Mouse (Mus musculus) heart, postnatal 0 days (tissue): ENCODE measurements around the gene Rasgef1b. TPM values are rescaled to one million over a fixed set of nuclear protein-coding genes. Genes with fewer than 3 reads are reported as not detected.

ENCODE experiments used
- ATAC-seq: fragments of 200-750 bp; cut with Nextera tagmentation; 2 replicates; pipeline ENCODE4 v1.8.0; 2017; ENCODE audit warnings: low read depth, moderate number of reproducible peaks, moderate library complexity; ENCODE audit not compliant: insufficient read depth
- DNase-seq: peaks from one replicate; pipeline ENCODE4 v3.0.0-alpha.2; 2016; ENCODE audit warnings: low spot score
- H3K27ac ChIP-seq: fragments of 300-500 bp; sonication (generic); 2 replicates; pipeline ENCODE4 v1.5.1; 2014; ENCODE audit warnings: low read depth, mild to moderate bottlenecking
- H3K27me3 ChIP-seq: fragments of 300-500 bp; sonication (generic); 2 replicates; pipeline ENCODE4 v1.6.1; 2014; ENCODE audit warnings: low read length, mixed read lengths; ENCODE audit not compliant: control insufficient read depth, insufficient read depth
- H3K36me3 ChIP-seq: fragments of 300-500 bp; sonication (generic); replicated peaks from 2 replicates; pipeline ENCODE4 v1.6.1; 2014; ENCODE audit warnings: low read length, mixed read lengths; ENCODE audit not compliant: control insufficient read depth, insufficient read depth
- H3K4me1 ChIP-seq: fragments of 300-500 bp; sonication (generic); 2 replicates; pipeline ENCODE4 v1.6.1; 2014; ENCODE audit warnings: antibody characterized with exemption; ENCODE audit not compliant: control insufficient read depth, insufficient read depth
- H3K4me2 ChIP-seq: fragments of 300-500 bp; sonication (generic); 2 replicates; pipeline ENCODE4 v1.6.1; 2014; ENCODE audit warnings: low read depth, mild to moderate bottlenecking, low read length, moderate library complexity
- H3K4me3 ChIP-seq: fragments of 300-500 bp; sonication (generic); 2 replicates; pipeline ENCODE4 v1.5.1; 2014; ENCODE audit warnings: low read depth, low read length
- H3K9ac ChIP-seq: fragments of 300-500 bp; sonication (generic); replicated peaks from 2 replicates; pipeline ENCODE4 v1.6.1; 2014; ENCODE audit warnings: low read depth, low read length, mixed read lengths
- H3K9me3 ChIP-seq: fragments of 300-500 bp; sonication (generic); replicated peaks from 2 replicates; pipeline ENCODE4 v1.6.1; 2016; ENCODE audit warnings: low read length; ENCODE audit not compliant: control insufficient read depth
- CTCF ChIP-seq: IDR thresholded peaks from 2 replicates; pipeline ENCODE4 v1.5.1; 2016; ENCODE audit warnings: antibody characterized with exemption, control low read depth, low read depth
- EP300 ChIP-seq: IDR thresholded peaks from 2 replicates; pipeline ENCODE4 v1.6.1; 2016; ENCODE audit warnings: antibody characterized with exemption, low read depth
- WGBS: fragments of 180-500 bp; shearing (Covaris S2); extraction: QIAGEN DNeasy Blood & Tissue Kit; methylation state at CpG from one replicate; pipeline ENCODE4 v1.1.7; 2014; 5-methylcytosine and 5-hydroxymethylcytosine counted together
- polyA plus RNA-seq: library from polyadenylated mRNA; unstranded; fragments of >200 nt; fragmentation: Nextera tagmentation; extraction: Ambion mirVana; gene quantifications from 2 replicates; pipeline ENCODE4 v1.2.1, GENCODE M21; 2015
- total RNA-seq: library from RNA; depleted of rRNA; stranded (reverse); fragments of >200 nt; gene quantifications from 2 replicates; pipeline ENCODE4 v1.2.3, GENCODE M21; 2014; ENCODE audit warnings: low replicate concordance

Gene Rasgef1b
- total and polyA plus RNA-seq, 2 experiments from 2014 or later, result 19.0 to 29.8 TPM

- no peak overlapping the region for H3K9ac ChIP-seq
- H3K4me1 ChIP-seq, result peaks cover 26% of the 10 kb centered on the region
Measured at GRCm38 (mm10) chr5:99399855-99400626, 328.8 kb downstream of the Rasgef1b start.

GRCm38 (mm10) chr5:99398472-99399070 lies 330.3 kb downstream of the Rasgef1b start:
- Histone ChIP-seq H3K4me2 (no peak overlapping the region), H3K9ac (no peak overlapping the region), H3K36me3 (no peaks in the 10 kb centered on the region), H3K4me1 (peaks cover 26% of the 10 kb centered on the region), H3K27ac (no peak overlapping the region), H3K27me3 (no peaks in the 10 kb centered on the region), H3K4me3 (no peak overlapping the region), H3K9me3 (no peaks in the 10 kb centered on the region)
- ATAC-seq (no peak), DNase-seq (no peak)
- TF ChIP-seq EP300 (no peak), CTCF (no peak)
- WGBS, result 90% methylated on average over 5 of the region's 5 CpGs

More at GRCm38 (mm10) chr5:99399855-99400626, 328.8 kb downstream of the Rasgef1b start:
- H3K9me3 ChIP-seq, result no peaks in the 10 kb centered on the region
- H3K27ac ChIP-seq, result no peak overlapping the region
- no peaks in the 10 kb centered on the region for H3K27me3 ChIP-seq
- no peak overlapping the region for H3K4me2 ChIP-seq
- peak; percentile 25 for ATAC-seq
- H3K4me3 ChIP-seq, result no peak overlapping the region
- TF ChIP-seq CTCF, result no peak
- no peak for TF ChIP-seq EP300
- no peak for DNase-seq
- WGBS, result 36% methylated on average over 7 of the region's 7 CpGs
- no peaks in the 10 kb centered on the region for H3K36me3 ChIP-seq

DNA sequence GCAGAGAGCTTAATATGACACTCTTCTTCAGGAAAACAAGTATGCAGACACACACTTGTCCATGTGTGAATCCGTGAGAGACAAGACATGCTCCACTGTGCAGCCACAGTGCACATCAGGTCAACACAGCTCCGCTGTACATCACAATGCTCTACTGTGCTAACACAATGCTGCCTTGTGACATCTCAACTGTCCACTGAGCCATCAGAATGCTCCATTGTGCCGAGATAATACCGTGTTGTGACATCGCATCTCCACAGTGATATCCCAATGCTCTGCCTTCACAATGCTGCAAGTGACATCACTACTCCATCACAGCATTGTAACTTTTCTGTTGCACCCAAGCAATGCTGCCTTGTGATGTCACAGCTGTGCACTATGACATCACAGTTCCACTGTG lies 334.3 kb downstream of the Rasgef1b start:
- no peak overlapping the region for H3K4me3 ChIP-seq
- no peak overlapping the region for H3K27ac ChIP-seq
- no peaks in the 10 kb centered on the region for H3K9me3 ChIP-seq
- DNase-seq (no peak), ATAC-seq (no peak)
- no peaks in the 10 kb centered on the region for H3K4me1 ChIP-seq
- no peak for TF ChIP-seq EP300
- TF ChIP-seq CTCF, result no peak
- H3K36me3 ChIP-seq, result no peaks in the 10 kb centered on the region
- 92% methylated on average over 5 of the region's 5 CpGs for WGBS
- H3K27me3 ChIP-seq, result no peaks in the 10 kb centered on the region
- no peak overlapping the region for H3K4me2 ChIP-seq
- H3K9ac ChIP-seq, result no peak overlapping the region

- 61% methylated on average over 3 of the region's 3 CpGs for WGBS
- Histone ChIP-seq H3K4me3 (no peak overlapping the region), H3K27me3 (no peaks in the 10 kb centered on the region), H3K4me1 (no peaks in the 10 kb centered on the region), H3K4me2 (no peak overlapping the region), H3K9ac (no peak overlapping the region), H3K9me3 (no peaks in the 10 kb centered on the region), H3K36me3 (no peaks in the 10 kb centered on the region), H3K27ac (no peak overlapping the region)
- TF ChIP-seq CTCF (no peak), EP300 (no peak)
- DNase-seq, result no peak
- no peak for ATAC-seq
Measured at GRCm38 (mm10) chr5:99391525-99391924, 337.3 kb downstream of the Rasgef1b start.

- Histone ChIP-seq H3K36me3 (no peaks in the 10 kb centered on the region), H3K9ac (no peak overlapping the region), H3K4me3 (no peak overlapping the region), H3K27ac (no peak overlapping the region), H3K4me2 (no peak overlapping the region), H3K4me1 (no peaks in the 10 kb centered on the region), H3K9me3 (no peaks in the 10 kb centered on the region), H3K27me3 (no peaks in the 10 kb centered on the region)
- ATAC-seq, result no peak
- DNase-seq, result no peak
- WGBS, result 68% methylated on average over 7 of the region's 7 CpGs
- TF ChIP-seq CTCF, result no peak
- TF ChIP-seq EP300, result no peak
Measured at GRCm38 (mm10) chr5:99390776-99391175, 338.1 kb downstream of the Rasgef1b start.
